Mouse (Mus musculus) hindbrain, embryonic 14.5 days (tissue): Measurements from ENCODE around the gene Cd300lg. TPM values are rescaled to one million over a fixed set of nuclear protein-coding genes. Genes with fewer than 3 reads are reported as not detected.
A peak's percentile ranks its signal among the peaks of the same experiment; 100 is the strongest.

Experiments
- ATAC-seq: fragments of 200-750 bp; cut with Nextera tagmentation; 2 replicates; pipeline ENCODE4 v1.8.0; 2017; ENCODE audit warnings: moderate number of reproducible peaks, mild to moderate bottlenecking, moderate TSS enrichment, moderate library complexity; ENCODE audit not compliant: low FRiP score
- DNase-seq: peaks from one replicate; pipeline ENCODE4 v3.0.0-alpha.2; 2015; ENCODE audit warnings: low spot score
- H3K27ac ChIP-seq: fragments of 300-500 bp; sonication (generic); 2 replicates; pipeline ENCODE4 v1.5.1; 2014; ENCODE audit warnings: mild to moderate bottlenecking, moderate library complexity
- H3K27me3 ChIP-seq: fragments of 300-500 bp; sonication (generic); 2 replicates; pipeline ENCODE4 v1.6.1; 2014; ENCODE audit warnings: mild to moderate bottlenecking, low read length, mixed read lengths; ENCODE audit not compliant: control insufficient read depth, insufficient read depth
- H3K36me3 ChIP-seq: fragments of 300-500 bp; sonication (generic); replicated peaks from 2 replicates; pipeline ENCODE4 v1.6.1; 2014; ENCODE audit not compliant: control insufficient read depth, insufficient read depth
- H3K4me1 ChIP-seq: fragments of 300-500 bp; sonication (generic); replicated peaks from 2 replicates; pipeline ENCODE4 v1.6.1; 2014; ENCODE audit warnings: antibody characterized with exemption, low read length, mixed read lengths; ENCODE audit not compliant: control insufficient read depth, insufficient read depth
- H3K4me2 ChIP-seq: fragments of 300-500 bp; sonication (generic); replicated peaks from 2 replicates; pipeline ENCODE4 v1.6.1; 2014; ENCODE audit warnings: mild to moderate bottlenecking, moderate library complexity
- H3K4me3 ChIP-seq: fragments of 300-500 bp; sonication (generic); replicated peaks from 2 replicates; pipeline ENCODE4 v1.5.1; 2014; ENCODE audit warnings: mild to moderate bottlenecking, low read length
- H3K9ac ChIP-seq: fragments of 300-500 bp; sonication (generic); 2 replicates; pipeline ENCODE4 v1.6.1; 2014
- H3K9me3 ChIP-seq: fragments of 300-500 bp; sonication (generic); 2 replicates; pipeline ENCODE4 v1.6.1; 2016; ENCODE audit warnings: low read length; ENCODE audit not compliant: control insufficient read depth
- WGBS: fragments of 180-500 bp; shearing (Covaris S2); extraction: QIAGEN DNeasy Blood & Tissue Kit; methylation state at CpG from one replicate; pipeline ENCODE4 v1.1.7; 2014; 5-methylcytosine and 5-hydroxymethylcytosine counted together
- polyA plus RNA-seq: library from polyadenylated mRNA; unstranded; fragments of >200 nt; fragmentation: Nextera tagmentation; extraction: Ambion mirVana; gene quantifications from 2 replicates; pipeline ENCODE4 v1.2.1, GENCODE M21; 2014

Gene Cd300lg
- polyA plus RNA-seq, 1 experiment from 2014 or later = 0.27 TPM

GRCm38 (mm10) chr11:102040138-102040524, 1.2 kb upstream of the Cd300lg start:
- Histone ChIP-seq H3K4me3 (no peak overlapping the region), H3K9me3 (peaks cover 5% of the 10 kb centered on the region; the same call in 1 of the 2 replicates), H3K27ac (no peak overlapping the region), H3K9ac (no peak overlapping the region), H3K4me2 (0 out of 2 replicates have a peak overlapping the region, but pooled peaks have one; percentile 4), H3K27me3 (no peaks in the 10 kb centered on the region), H3K4me1 (no peaks in the 10 kb centered on the region), H3K36me3 (no peaks in the 10 kb centered on the region)
- DNase-seq (peak; percentile 88), ATAC-seq (peak; percentile 77)
- WGBS = under 1% methylated on average over 9 of the region's 9 CpGs

GRCm38 (mm10) chr11:102040646-102041045, 663 bp upstream of the Cd300lg start:
- ATAC-seq (no peak), DNase-seq (no peak)
- Histone ChIP-seq H3K27ac (no peak overlapping the region), H3K4me2 (no peak overlapping the region), H3K9me3 (peaks cover 10% of the 10 kb centered on the region; the same call in 1 of the 2 replicates), H3K4me3 (no peak overlapping the region), H3K36me3 (no peaks in the 10 kb centered on the region), H3K4me1 (no peaks in the 10 kb centered on the region), H3K27me3 (no peaks in the 10 kb centered on the region), H3K9ac (no peak overlapping the region)
- 70% methylated on average over 4 of the region's 4 CpGs for WGBS

GRCm38 (mm10) chr11:102042971-102043370, 1.7 kb downstream of the Cd300lg start:
- WGBS = 94% methylated on average over 13 of the region's 14 CpGs
- H3K4me1 ChIP-seq = no peaks in the 10 kb centered on the region
- no peak overlapping the region for H3K4me2 ChIP-seq
- no peaks in the 10 kb centered on the region for H3K36me3 ChIP-seq
- H3K4me3 ChIP-seq = no peak overlapping the region
- H3K27me3 ChIP-seq = no peaks in the 10 kb centered on the region
- DNase-seq = no peak
- H3K27ac ChIP-seq = no peak overlapping the region
- no peak for ATAC-seq
- H3K9me3 ChIP-seq = peaks cover 14% of the 10 kb centered on the region; the same call in 1 of the 2 replicates
- H3K9ac ChIP-seq = no peak overlapping the region

- WGBS = 82% methylated on average over 6 of the region's 6 CpGs
- Histone ChIP-seq H3K36me3 (no peaks in the 10 kb centered on the region), H3K9me3 (peaks cover 14% of the 10 kb centered on the region; the same call in 1 of the 2 replicates), H3K4me1 (no peaks in the 10 kb centered on the region), H3K9ac (no peak overlapping the region), H3K27ac (no peak overlapping the region), H3K27me3 (no peaks in the 10 kb centered on the region), H3K4me3 (no peak overlapping the region), H3K4me2 (no peak overlapping the region)
- DNase-seq (no peak), ATAC-seq (no peak)
Measured at GRCm38 (mm10) chr11:102043381-102043780, 2.1 kb downstream of the Cd300lg start.

- Histone ChIP-seq H3K4me3 (no peak overlapping the region), H3K9ac (no peak overlapping the region), H3K36me3 (no peaks in the 10 kb centered on the region), H3K9me3 (peaks cover 14% of the 10 kb centered on the region; the same call in 1 of the 2 replicates), H3K4me2 (no peak overlapping the region), H3K4me1 (no peaks in the 10 kb centered on the region), H3K27me3 (no peaks in the 10 kb centered on the region), H3K27ac (no peak overlapping the region)
- WGBS = 93% methylated on average over 7 of the region's 7 CpGs
- no peak for DNase-seq
- no peak for ATAC-seq
Measured at GRCm38 (mm10) chr11:102044691-102045212, 3.4 kb downstream of the Cd300lg start.

GRCm38 (mm10) chr11:102046607-102047006, 5.3 kb downstream of the Cd300lg start:
- ATAC-seq = no peak
- 83% methylated on average over 9 of the region's 9 CpGs for WGBS

GRCm38 (mm10) chr11:102049875-102050482, 8.7 kb downstream of the Cd300lg start:
- 53% methylated on average over 14 of the region's 14 CpGs for whole genome bisulfite sequencing
- no peak for ATAC-seq
- H3K9ac ChIP-seq = no peak overlapping the region

More at GRCm38 (mm10) chr11:102046607-102047006, 5.3 kb downstream of the Cd300lg start:
- no peaks in the 10 kb centered on the region for H3K4me1 ChIP-seq
- no peaks in the 10 kb centered on the region for H3K27me3 ChIP-seq
- no peak overlapping the region for H3K9ac ChIP-seq
- H3K4me3 ChIP-seq = no peak overlapping the region
- no peak overlapping the region for H3K4me2 ChIP-seq
- H3K27ac ChIP-seq = no peak overlapping the region
- no peaks in the 10 kb centered on the region for H3K36me3 ChIP-seq
- peaks cover 14% of the 10 kb centered on the region; the same call in 1 of the 2 replicates for H3K9me3 ChIP-seq
- DNase-seq = no peak

GRCm38 (mm10) chr11:102051541-102051940, 10.2 kb downstream of the Cd300lg start:
- no peak overlapping the region for H3K4me2 ChIP-seq
- H3K9ac ChIP-seq = no peak overlapping the region
- no peak overlapping the region for H3K4me3 ChIP-seq
- DNase-seq = no peak
- H3K36me3 ChIP-seq = peaks cover 4% of the 10 kb centered on the region; the same call in 1 of the 2 replicates
- no peak for ATAC-seq
- H3K4me1 ChIP-seq = no peaks in the 10 kb centered on the region
- no peak overlapping the region for H3K27ac ChIP-seq
- 70% methylated on average over 4 of the region's 4 CpGs for WGBS
- no peaks in the 10 kb centered on the region for H3K27me3 ChIP-seq
- no peaks in the 10 kb centered on the region for H3K9me3 ChIP-seq

More at GRCm38 (mm10) chr11:102049875-102050482, 8.7 kb downstream of the Cd300lg start:
- DNase-seq = no peak
- H3K27me3 ChIP-seq = no peaks in the 10 kb centered on the region
- H3K4me1 ChIP-seq = no peaks in the 10 kb centered on the region
- peaks cover 11% of the 10 kb centered on the region; the same call in 1 of the 2 replicates for H3K9me3 ChIP-seq
- no peaks in the 10 kb centered on the region for H3K36me3 ChIP-seq
- no peak overlapping the region for H3K4me3 ChIP-seq
- H3K4me2 ChIP-seq = no peak overlapping the region
- H3K27ac ChIP-seq = no peak overlapping the region

- no peaks in the 10 kb centered on the region for H3K27me3 ChIP-seq
- no peaks in the 10 kb centered on the region for H3K4me1 ChIP-seq
- H3K9ac ChIP-seq = no peak overlapping the region
- DNase-seq (no peak), ATAC-seq (no peak)
- H3K36me3 ChIP-seq = peaks cover 5% of the 10 kb centered on the region; the same call in 1 of the 2 replicates
- no peak overlapping the region for H3K4me3 ChIP-seq
- H3K4me2 ChIP-seq = no peak overlapping the region
- H3K27ac ChIP-seq = no peak overlapping the region
- H3K9me3 ChIP-seq = no peaks in the 10 kb centered on the region
- WGBS = 59% methylated on average over 4 of the region's 4 CpGs
Measured at GRCm38 (mm10) chr11:102051954-102052353, 10.6 kb downstream of the Cd300lg start.
